Mouse (Mus musculus) hindbrain, postnatal 0 days (tissue): ENCODE results near the gene Tsc22d4. TPM values are rescaled to one million over a fixed set of nuclear protein-coding genes. Genes with fewer than 3 reads are reported as not detected.
"Not testable (repeated sequence)": the region's sequence is repeated elsewhere in the genome, so short reads cannot be mapped to it uniquely, and the experiment has no call there.

Experiments
- ATAC-seq: fragments of 200-750 bp; cut with Nextera tagmentation; 2 replicates; pipeline ENCODE4 v1.8.0; 2017; ENCODE audit warnings: mild to moderate bottlenecking, moderate TSS enrichment, moderate library complexity
- DNase-seq: peaks from one replicate; pipeline ENCODE4 v3.0.0-alpha.2; 2015; ENCODE audit warnings: low spot score
- H3K27ac ChIP-seq: fragments of 300-500 bp; sonication (generic); 2 replicates; pipeline ENCODE4 v1.5.1; 2014; ENCODE audit warnings: mild to moderate bottlenecking
- H3K27me3 ChIP-seq: fragments of 300-500 bp; sonication (generic); 2 replicates; pipeline ENCODE4 v1.6.1; 2014; ENCODE audit warnings: low read length, mixed read lengths; ENCODE audit not compliant: insufficient read depth
- H3K36me3 ChIP-seq: fragments of 300-500 bp; sonication (generic); 2 replicates; pipeline ENCODE4 v1.6.1; 2014; ENCODE audit warnings: low read length, mixed read lengths; ENCODE audit not compliant: insufficient read depth
- H3K4me1 ChIP-seq: fragments of 300-500 bp; sonication (generic); 2 replicates; pipeline ENCODE4 v1.6.1; 2014; ENCODE audit warnings: antibody characterized with exemption, low read length, mixed read lengths; ENCODE audit not compliant: insufficient read depth
- H3K4me2 ChIP-seq: fragments of 300-500 bp; sonication (generic); 2 replicates; pipeline ENCODE4 v1.6.1; 2014; ENCODE audit warnings: low read depth, mild to moderate bottlenecking, low read length, moderate library complexity, mixed read lengths
- H3K4me3 ChIP-seq: fragments of 300-500 bp; sonication (generic); 2 replicates; pipeline ENCODE4 v1.5.1; 2014; ENCODE audit warnings: low read length
- H3K9ac ChIP-seq: fragments of 300-500 bp; sonication (generic); replicated peaks from 2 replicates; pipeline ENCODE4 v1.6.1; 2014; ENCODE audit warnings: mild to moderate bottlenecking, low read length, moderate library complexity, mixed read lengths
- H3K9me3 ChIP-seq: fragments of 300-500 bp; sonication (generic); 2 replicates; pipeline ENCODE4 v1.6.1; 2016; ENCODE audit warnings: low read length, mixed read lengths
- CTCF ChIP-seq: IDR thresholded peaks from 2 replicates; pipeline ENCODE4 v1.5.1; 2016; ENCODE audit warnings: antibody characterized with exemption, control low read depth, low read depth
- WGBS: fragments of 180-500 bp; shearing (Covaris S2); extraction: QIAGEN DNeasy Blood & Tissue Kit; methylation state at CpG from one replicate; pipeline ENCODE4 v1.1.7; 2014; 5-methylcytosine and 5-hydroxymethylcytosine counted together
- polyA plus RNA-seq: library from polyadenylated mRNA; unstranded; fragments of >200 nt; fragmentation: Nextera tagmentation; extraction: Ambion mirVana; gene quantifications from 2 replicates; pipeline ENCODE4 v1.2.1, GENCODE M21; 2015
- total RNA-seq: library from RNA; depleted of rRNA; stranded (reverse); fragments of >200 nt; gene quantifications from 2 replicates; pipeline ENCODE4 v1.2.3, GENCODE M21; 2014

Tsc22d4 gene
- total and polyA plus RNA-seq, 2 experiments from 2014 or later, result 251 to 444 TPM

- peak overlapping the region; percentile 86 for H3K27ac ChIP-seq
- 2% methylated on average over 25 of the region's 26 CpGs for WGBS
Measured at GRCm38 (mm10) chr5:137747326-137747961, 1.9 kb downstream of the Tsc22d4 start.

DNA sequence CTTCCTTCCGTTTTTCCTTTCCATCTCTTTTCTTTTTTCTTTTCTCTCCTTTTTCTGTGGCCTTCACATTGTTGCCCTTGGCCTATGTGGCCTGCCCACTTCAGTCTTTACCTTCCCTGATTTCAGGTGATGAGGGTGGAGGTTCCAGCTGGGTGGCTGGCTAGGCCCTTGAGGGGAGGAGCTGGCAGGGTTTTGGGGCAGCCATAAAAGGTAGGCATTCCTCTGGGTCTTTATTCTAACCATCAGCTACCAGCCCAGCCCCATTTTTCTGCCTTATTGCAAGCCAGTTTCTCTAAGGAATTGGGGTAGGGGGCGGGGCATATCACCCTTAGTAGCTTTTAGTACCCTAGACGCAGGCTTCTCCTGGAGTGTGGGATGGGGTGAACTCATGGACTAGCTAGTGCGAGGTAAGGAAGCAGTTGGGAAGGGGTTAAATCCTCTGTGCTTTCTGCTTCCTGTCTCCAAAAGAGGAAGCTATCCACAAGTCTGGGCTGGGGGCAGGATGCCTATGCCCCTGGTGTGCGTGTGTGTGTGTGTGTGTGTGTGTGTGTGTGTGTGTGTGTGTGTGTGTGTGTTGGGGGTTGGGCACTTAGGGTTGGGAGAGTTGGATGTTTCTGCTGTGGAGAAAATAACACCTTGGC lies 2.7 kb downstream of the Tsc22d4 start:
- H3K27ac ChIP-seq, result peak overlapping the region; percentile 41; the same call in 1 of the 2 replicates
- no peak for TF ChIP-seq CTCF

More at GRCm38 (mm10) chr5:137747326-137747961, 1.9 kb downstream of the Tsc22d4 start:
- peak; percentile 33; the same call in 1 of the 2 replicates for TF ChIP-seq CTCF
- Histone ChIP-seq H3K27me3 (no peaks in the 10 kb centered on the region), H3K9me3 (no peaks in the 10 kb centered on the region), H3K4me1 (peaks cover 18% of the 10 kb centered on the region; the same call in 1 of the 2 replicates), H3K4me2 (peak overlapping the region; percentile 98), H3K9ac (peak overlapping the region; percentile 65), H3K36me3 (peaks cover 13% of the 10 kb centered on the region; the same call in 1 of the 2 replicates), H3K4me3 (peak overlapping the region; percentile 64)
- DNase-seq (peak; percentile 45), ATAC-seq (no peak)

DNA sequence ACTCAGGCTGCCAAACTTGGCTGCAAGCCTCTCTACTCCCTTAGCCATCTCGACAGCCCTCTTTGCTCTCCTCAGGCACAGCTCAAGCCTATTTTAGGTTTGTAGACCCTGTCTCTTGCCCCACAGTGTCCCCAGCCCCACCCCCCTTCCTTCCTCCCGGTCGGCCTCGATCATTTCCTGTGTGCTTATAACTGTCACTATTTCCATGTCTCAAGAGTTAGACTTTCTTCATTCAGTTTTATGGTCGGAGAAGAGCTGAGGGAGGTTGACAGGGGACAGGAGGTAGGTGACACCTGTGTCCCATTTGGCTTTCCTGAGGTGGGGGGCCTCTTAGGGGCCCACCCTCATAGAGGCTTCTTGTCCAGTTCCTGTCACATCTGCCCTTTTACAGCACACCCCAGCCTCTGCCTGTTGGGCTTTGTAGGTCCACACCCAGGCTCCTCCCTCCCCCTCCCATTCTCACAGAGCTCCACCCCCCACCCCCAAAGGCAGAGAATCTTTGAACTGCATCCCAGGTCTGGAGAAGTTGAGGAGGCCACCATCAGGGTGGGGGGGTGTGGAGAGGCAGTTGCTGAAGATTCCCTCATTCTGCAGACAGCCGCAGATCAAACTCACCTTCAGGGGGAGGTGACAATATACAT lies 3.8 kb downstream of the Tsc22d4 start:
- peaks cover 17% of the 10 kb centered on the region; the same call in 1 of the 2 replicates for H3K36me3 ChIP-seq
- H3K4me3 ChIP-seq, result no peak overlapping the region
- peak overlapping the region; percentile 98; the same call in 1 of the 2 replicates for H3K4me2 ChIP-seq
- peak overlapping the region; percentile 41; the same call in 1 of the 2 replicates for H3K27ac ChIP-seq
- no peak for TF ChIP-seq CTCF
- no peaks in the 10 kb centered on the region for H3K9me3 ChIP-seq
- 70% methylated on average over 6 of the region's 6 CpGs for WGBS
- H3K9ac ChIP-seq, result 0 out of 2 replicates have a peak overlapping the region, but pooled peaks have one; percentile 28
- DNase-seq (no peak), ATAC-seq (no peak)
- no peaks in the 10 kb centered on the region for H3K27me3 ChIP-seq
- H3K4me1 ChIP-seq, result peaks cover 18% of the 10 kb centered on the region; the same call in 1 of the 2 replicates

More for the DNA sequence above, 2.7 kb downstream of the Tsc22d4 start:
- Histone ChIP-seq H3K4me2 (peak overlapping the region; percentile 98), H3K9ac (peak overlapping the region; percentile 30; the same call in 1 of the 2 replicates), H3K36me3 (peaks cover 17% of the 10 kb centered on the region; the same call in 1 of the 2 replicates), H3K4me1 (peaks cover 18% of the 10 kb centered on the region; the same call in 1 of the 2 replicates), H3K27me3 (no peaks in the 10 kb centered on the region), H3K4me3 (peak overlapping the region; percentile 64), H3K9me3 (no peaks in the 10 kb centered on the region)
- no peak for ATAC-seq
- DNase-seq, result no peak
- WGBS, result 33% methylated on average over 5 of the region's 5 CpGs

GRCm38 (mm10) chr5:137750212-137750611 lies 4.7 kb downstream of the Tsc22d4 start:
- not testable (repeated sequence) for H3K27ac ChIP-seq, H3K9me3 ChIP-seq, H3K9ac ChIP-seq, H3K27me3 ChIP-seq, DNase-seq, ATAC-seq, H3K4me3 ChIP-seq, H3K4me2 ChIP-seq
- Histone ChIP-seq H3K4me1 (peaks cover 18% of the 10 kb centered on the region; the same call in 1 of the 2 replicates), H3K36me3 (peaks cover 17% of the 10 kb centered on the region; the same call in 1 of the 2 replicates)
- WGBS, result 98% methylated on average over 6 of the region's 8 CpGs

GRCm38 (mm10) chr5:137751221-137751887 lies 5.8 kb downstream of the Tsc22d4 start:
- 88% methylated on average over 13 of the region's 13 CpGs for WGBS
- ATAC-seq (no peak), DNase-seq (no peak)
- Histone ChIP-seq H3K27ac (no peak overlapping the region), H3K27me3 (no peaks in the 10 kb centered on the region), H3K9me3 (no peaks in the 10 kb centered on the region), H3K4me2 (no peak overlapping the region), H3K4me3 (no peak overlapping the region), H3K4me1 (peaks cover 18% of the 10 kb centered on the region; the same call in 1 of the 2 replicates), H3K36me3 (peaks cover 17% of the 10 kb centered on the region; the same call in 1 of the 2 replicates), H3K9ac (no peak overlapping the region)
- TF ChIP-seq CTCF, result no peak

DNA sequence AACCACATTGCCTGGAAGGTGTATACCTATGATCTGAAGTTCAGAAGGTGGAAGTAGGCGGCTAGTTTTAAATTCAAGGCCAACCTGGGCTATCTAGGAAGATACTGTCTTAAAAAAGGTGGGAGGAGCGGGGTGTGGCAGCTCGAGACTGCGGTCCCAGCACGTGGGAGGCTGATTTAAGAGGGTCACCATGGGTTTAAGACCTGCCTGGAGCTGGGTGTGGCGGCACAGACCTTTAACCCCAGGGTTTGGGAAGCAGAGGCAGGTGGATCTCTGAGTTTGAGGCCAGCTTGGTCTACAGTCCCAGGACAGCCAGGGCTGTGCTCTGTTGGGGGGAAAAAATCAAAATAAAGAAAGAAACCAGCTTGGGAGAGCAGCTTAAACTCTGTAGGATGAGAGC lies 6.5 kb downstream of the Tsc22d4 start:
- H3K4me1 ChIP-seq, result peaks cover 18% of the 10 kb centered on the region; the same call in 1 of the 2 replicates
- H3K9ac ChIP-seq, result no peak overlapping the region
- no peak for TF ChIP-seq CTCF
- no peak overlapping the region for H3K27ac ChIP-seq
- H3K9me3 ChIP-seq, result no peaks in the 10 kb centered on the region
- ATAC-seq (no peak), DNase-seq (no peak)
- WGBS, result 91% methylated on average over 6 of the region's 6 CpGs
- H3K27me3 ChIP-seq, result no peaks in the 10 kb centered on the region
- H3K36me3 ChIP-seq, result peaks cover 17% of the 10 kb centered on the region; the same call in 1 of the 2 replicates
- no peak overlapping the region for H3K4me2 ChIP-seq
- H3K4me3 ChIP-seq, result no peak overlapping the region
